Mouse (Mus musculus) MEL (cell line): ENCODE measurements at regions not wholly inside any gene's neighbourhood (a gene's known extent, or its start where the extent isn't known, plus 50 kb on each side); places are given as distances from the start of the nearest gene placed in this dataset.

Experiments used
- DNase-seq: peaks from one replicate; pipeline ENCODE4 v3.0.0; 2011; ENCODE audit warnings: low read depth, low spot score
- H3K27ac ChIP-seq: 2 replicates; pipeline ENCODE4 v1.5.1; 2012; ENCODE audit warnings: low read depth, mild to moderate bottlenecking, control low read depth, low read length, moderate library complexity; ENCODE audit not compliant: control insufficient read depth
- H3K27me3 ChIP-seq, 2 experiments: fragments of 150-350 bp in 1 of 2; sonication (generic) in 1 of 2; 2 replicates each; pipeline ENCODE4 v1.6.1; 2012; ENCODE audit warnings: low read length in 2 of 2, mild to moderate bottlenecking in 2 of 2, improper control_type of control experiment in 1 of 2, moderate library complexity in 1 of 2; ENCODE audit not compliant: insufficient read depth in 2 of 2, control insufficient read depth in 1 of 2
- H3K36me3 ChIP-seq, 2 experiments: 2 replicates each; pipeline ENCODE4 v1.6.1; 2012 to 2014; ENCODE audit warnings: low read length in 2 of 2, improper control_type of control experiment in 1 of 2, inconsistent platforms in 1 of 2, mild to moderate bottlenecking in 1 of 2; ENCODE audit not compliant: insufficient read depth in 2 of 2, control insufficient read depth in 1 of 2
- H3K4me1 ChIP-seq, 2 experiments: fragments of 150-350 bp in 1 of 2; sonication (generic) in 1 of 2; 2 replicates each; pipeline ENCODE4 v1.6.1; 2012; ENCODE audit warnings: low read length in 2 of 2, improper control_type of control experiment in 1 of 2, mild to moderate bottlenecking in 1 of 2; ENCODE audit not compliant: insufficient read depth in 2 of 2, control insufficient read depth in 1 of 2
- H3K4me3 ChIP-seq, 2 experiments: fragments of 150-350 bp in 1 of 2; sonication (generic) in 1 of 2; 2 replicates each; pipeline ENCODE4 v1.5.1; 2012; ENCODE audit warnings: low read depth in 2 of 2, low read length in 2 of 2, mild to moderate bottlenecking in 2 of 2, moderate library complexity in 2 of 2, control low read depth in 1 of 2, improper control_type of control experiment in 1 of 2; ENCODE audit not compliant: control insufficient read depth in 1 of 2, insufficient read depth in 1 of 2
- H3K79me2 ChIP-seq: 2 replicates; pipeline ENCODE4 v1.6.1; 2012; ENCODE audit warnings: mild to moderate bottlenecking, low read length, moderate library complexity; ENCODE audit not compliant: control insufficient read depth, poor library complexity, insufficient read depth
- H3K9ac ChIP-seq: 2 replicates; pipeline ENCODE4 v1.6.1; 2012; ENCODE audit warnings: low read depth, mild to moderate bottlenecking, control low read depth, low read length, moderate library complexity; ENCODE audit not compliant: control insufficient read depth, poor library complexity, severe bottlenecking
- H3K9me3 ChIP-seq: fragments of 150-350 bp; sonication (generic); replicated peaks from 2 replicates; pipeline ENCODE4 v1.6.1; 2012; ENCODE audit warnings: mild to moderate bottlenecking, low read length, improper control_type of control experiment, moderate library complexity; ENCODE audit not compliant: insufficient read depth
- BHLHE40 ChIP-seq: IDR thresholded peaks from 2 replicates; pipeline ENCODE4 v1.6.1; 2012; ENCODE audit warnings: low read depth, mild to moderate bottlenecking, inconsistent platforms, low read length, improper control_type of control experiment, borderline replicate concordance
- CHD2 ChIP-seq: IDR thresholded peaks from 2 replicates; pipeline ENCODE4 v1.6.1; 2011; ENCODE audit warnings: low read length, improper control_type of control experiment
- E2F4 ChIP-seq: IDR thresholded peaks from 2 replicates; pipeline ENCODE4 v1.6.1; 2011; ENCODE audit warnings: low read depth, low read length, improper control_type of control experiment, borderline replicate concordance
- ELF1 ChIP-seq: IDR thresholded peaks from 2 replicates; pipeline ENCODE4 v1.6.1; 2014; ENCODE audit warnings: low read depth, mild to moderate bottlenecking, inconsistent platforms, low read length, improper control_type of control experiment, moderate library complexity
- EP300 ChIP-seq, 2 experiments: IDR thresholded peaks; 2 replicates each; pipeline ENCODE4 v1.6.1; 2011; ENCODE audit warnings: improper control_type of control experiment in 2 of 2, low read length in 2 of 2, low read depth in 1 of 2, mild to moderate bottlenecking in 1 of 2
- ETS1 ChIP-seq: IDR thresholded peaks from 2 replicates; pipeline ENCODE4 v1.6.1; 2012; ENCODE audit warnings: low read depth, mild to moderate bottlenecking, inconsistent platforms, low read length, improper control_type of control experiment, moderate library complexity
- GABPA ChIP-seq: IDR thresholded peaks from 2 replicates; pipeline ENCODE4 v1.6.1; 2012; ENCODE audit warnings: low read depth, mild to moderate bottlenecking, inconsistent platforms, low read length, improper control_type of control experiment, moderate library complexity
- GATA1 ChIP-seq: IDR thresholded peaks from 2 replicates; pipeline ENCODE4 v1.6.1; 2011; ENCODE audit warnings: low read depth, low read length, improper control_type of control experiment
- JUND ChIP-seq: IDR thresholded peaks from 2 replicates; pipeline ENCODE4 v1.6.1; 2011; ENCODE audit warnings: low read depth, mild to moderate bottlenecking, improper control_type of control experiment, low read length
- KAT2A ChIP-seq: conservative IDR thresholded peaks from 2 replicates; pipeline ENCODE4 v1.6.1; 2012; ENCODE audit warnings: low read depth, low read length, improper control_type of control experiment, inconsistent platforms
- MAZ ChIP-seq: IDR thresholded peaks from 2 replicates; pipeline ENCODE4 v1.6.1; 2012; ENCODE audit warnings: low read depth, mild to moderate bottlenecking, inconsistent platforms, low read length, improper control_type of control experiment
- MYC ChIP-seq: IDR thresholded peaks from 2 replicates; pipeline ENCODE4 v1.6.1; 2011; ENCODE audit warnings: low read depth, mild to moderate bottlenecking, low read length, improper control_type of control experiment, moderate library complexity
- NELFE ChIP-seq: IDR thresholded peaks from 2 replicates; pipeline ENCODE4 v1.6.1; 2011; ENCODE audit warnings: low read depth, low read length, improper control_type of control experiment
- NRF1 ChIP-seq: IDR thresholded peaks from 2 replicates; pipeline ENCODE4 v1.6.1; 2014; ENCODE audit warnings: low read depth, mild to moderate bottlenecking, inconsistent platforms, low read length, improper control_type of control experiment, moderate library complexity; ENCODE audit not compliant: poor library complexity, insufficient read depth, severe bottlenecking
- POLR2A ChIP-seq, 2 experiments: IDR thresholded peaks; 2 replicates each; pipeline ENCODE4 v1.6.1; 2011 to 2012; ENCODE audit warnings: low read length in 2 of 2, mild to moderate bottlenecking in 2 of 2, control low read depth in 1 of 2, improper control_type of control experiment in 1 of 2, low read depth in 1 of 2, moderate library complexity in 1 of 2; ENCODE audit not compliant: control insufficient read depth in 1 of 2, insufficient read depth in 1 of 2, poor library complexity in 1 of 2
- POLR2AphosphoS2 ChIP-seq: IDR thresholded peaks from 2 replicates; pipeline ENCODE4 v1.6.1; 2011; ENCODE audit warnings: low read length, improper control_type of control experiment
- RAD21 ChIP-seq: IDR thresholded peaks from 2 replicates; pipeline ENCODE4 v1.6.1; 2011; ENCODE audit warnings: mild to moderate bottlenecking, low read depth, low read length, improper control_type of control experiment
- RCOR1 ChIP-seq: IDR thresholded peaks from 2 replicates; pipeline ENCODE4 v1.6.1; 2012; ENCODE audit warnings: low read depth, mild to moderate bottlenecking, inconsistent platforms, low read length, improper control_type of control experiment
- SIN3A ChIP-seq: IDR thresholded peaks from 2 replicates; pipeline ENCODE4 v1.6.1; 2012; ENCODE audit warnings: low read length, improper control_type of control experiment, inconsistent platforms
- TBP ChIP-seq: IDR thresholded peaks from 2 replicates; pipeline ENCODE4 v1.8.0; 2011; ENCODE audit warnings: low read depth, low read length, improper control_type of control experiment
- TCF12 ChIP-seq: IDR thresholded peaks from 2 replicates; pipeline ENCODE4 v1.6.1; 2014; ENCODE audit warnings: low read depth, mild to moderate bottlenecking, inconsistent platforms, low read length, improper control_type of control experiment, moderate library complexity
- UBTF ChIP-seq: IDR thresholded peaks from 2 replicates; pipeline ENCODE4 v1.6.1; 2012; ENCODE audit warnings: low read depth, mild to moderate bottlenecking, inconsistent platforms, low read length, improper control_type of control experiment, moderate library complexity, borderline replicate concordance; ENCODE audit not compliant: insufficient read depth
- USF1 ChIP-seq: IDR thresholded peaks from 2 replicates; pipeline ENCODE4 v1.6.1; 2014; ENCODE audit warnings: low read depth, mild to moderate bottlenecking, inconsistent platforms, low read length, improper control_type of control experiment, moderate library complexity
- USF2 ChIP-seq, 2 experiments: IDR thresholded peaks; 2 replicates each; pipeline ENCODE4 v1.6.1; 2011 to 2012; ENCODE audit warnings: improper control_type of control experiment in 2 of 2, low read length in 2 of 2, borderline replicate concordance in 1 of 2, inconsistent platforms in 1 of 2, low read depth in 1 of 2, mild to moderate bottlenecking in 1 of 2; ENCODE audit not compliant: insufficient read depth in 1 of 2
- ZKSCAN1 ChIP-seq: IDR thresholded peaks from 2 replicates; pipeline ENCODE4 v1.6.1; 2012; ENCODE audit warnings: low read depth, mild to moderate bottlenecking, inconsistent platforms, low read length, improper control_type of control experiment, moderate library complexity
- ZMIZ1 ChIP-seq: IDR thresholded peaks from 2 replicates; pipeline ENCODE4 v1.6.1; 2012; ENCODE audit warnings: low read depth, mild to moderate bottlenecking, inconsistent platforms, low read length, improper control_type of control experiment, moderate library complexity
- ZNF384 ChIP-seq: IDR thresholded peaks from 2 replicates; pipeline ENCODE4 v1.6.1; 2012; ENCODE audit warnings: low read depth, mild to moderate bottlenecking, inconsistent platforms, low read length, improper control_type of control experiment

GRCm38 (mm10) chr3:155942896-155943295 is 618.7 kb upstream of the Negr1 start:
- no peaks in the 10 kb centered on the region for H3K4me1 ChIP-seq
- no peaks in the 10 kb centered on the region for H3K27me3 ChIP-seq
- TF ChIP-seq KAT2A (no peak), MYC (no peak), E2F4 (no peak), EP300 (IDR thresholded peaks at IDR 0.05; ENCODE audit: low read depth in 1 of 2, low read length in 2 of 2) (no peak), NRF1 (no peak), GABPA (no peak), USF1 (no peak), TCF12 (no peak), NELFE (no peak), ZMIZ1 (no peak), CHD2 (no peak), ZNF384 (no peak), MAZ (no peak), ELF1 (no peak), SIN3A (no peak), GATA1 (no peak), UBTF (no peak), TBP (no peak), ETS1 (no peak)
- DNase-seq: no peak
- no peak overlapping the region for H3K4me3 ChIP-seq
- no peaks in the 10 kb centered on the region for H3K36me3 ChIP-seq
- H3K9ac ChIP-seq: no peak overlapping the region
- no peaks in the 10 kb centered on the region for H3K79me2 ChIP-seq
- H3K9me3 ChIP-seq: no peaks in the 10 kb centered on the region
- H3K27ac ChIP-seq: no peak overlapping the region

- TF ChIP-seq BHLHE40 (no peak), USF2 (IDR thresholded peaks at IDR 0.05; ENCODE audit: borderline replicate concordance in 1 of 2, insufficient read depth in 1 of 2, low read depth in 1 of 2, low read length in 2 of 2) (no peak), ZKSCAN1 (no peak), CHD2 (no peak), RAD21 (no peak), ZMIZ1 (no peak), NELFE (no peak), GATA1 (no peak), EP300 (IDR thresholded peaks at IDR 0.05; ENCODE audit: low read depth in 1 of 2, low read length in 2 of 2) (no peak), RCOR1 (no peak), JUND (no peak), POLR2A (IDR thresholded peaks at IDR 0.05; ENCODE audit: control insufficient read depth in 1 of 2, insufficient read depth in 1 of 2, low read depth in 1 of 2, low read length in 2 of 2, poor library complexity in 1 of 2) (no peak), ELF1 (no peak), USF1 (no peak), POLR2AphosphoS2 (no peak), UBTF (no peak), TCF12 (no peak), KAT2A (no peak)
- Histone ChIP-seq H3K9ac (no peak overlapping the region), H3K79me2 (no peaks in the 10 kb centered on the region), H3K27me3 (no peaks in the 10 kb centered on the region), H3K4me3 (no peak overlapping the region), H3K4me1 (no peaks in the 10 kb centered on the region), H3K9me3 (no peaks in the 10 kb centered on the region), H3K27ac (no peak overlapping the region), H3K36me3 (no peaks in the 10 kb centered on the region)
- no peak for DNase-seq
These were observed 617.4 kb upstream of the Negr1 start for GRCm38 (mm10) chr3:155944042-155944735.
